Mouse (Mus musculus) hematopoietic stem cell, adult 5-6 weeks (primary cell): ENCODE results near the gene Gm8369. TPM values are rescaled to one million over a fixed set of nuclear protein-coding genes. Genes with fewer than 3 reads are reported as not detected.
"Not testable (repeated sequence)": the region's sequence is repeated elsewhere in the genome, so short reads cannot be mapped to it uniquely, and the experiment has no call there.

Experiments
- ATAC-seq, 2 experiments: fragments of 125-278 bp in 1 of 2; replicated peaks in 1 of 2; 2 replicates each; pipeline ENCODE4 v1.8.0; 2016 to 2017; ENCODE audit warnings: inconsistent platforms in 2 of 2, mild to moderate bottlenecking in 2 of 2, moderate number of reproducible peaks in 2 of 2, low read depth in 1 of 2, moderate TSS enrichment in 1 of 2; ENCODE audit not compliant: low FRiP score in 2 of 2, poor library complexity in 2 of 2, severe bottlenecking in 2 of 2, insufficient read depth in 1 of 2, low TSS enrichment in 1 of 2
- total RNA-seq: library from RNA; stranded (forward); fragments of 172-1452, 232-1000 nt; gene quantifications from 2 replicates; pipeline ENCODE4 v1.2.3, GENCODE M21; 2017

Gene Gm8369
- total RNA-seq, 1 experiment from 2014 or later = 11.6 TPM

DNA sequence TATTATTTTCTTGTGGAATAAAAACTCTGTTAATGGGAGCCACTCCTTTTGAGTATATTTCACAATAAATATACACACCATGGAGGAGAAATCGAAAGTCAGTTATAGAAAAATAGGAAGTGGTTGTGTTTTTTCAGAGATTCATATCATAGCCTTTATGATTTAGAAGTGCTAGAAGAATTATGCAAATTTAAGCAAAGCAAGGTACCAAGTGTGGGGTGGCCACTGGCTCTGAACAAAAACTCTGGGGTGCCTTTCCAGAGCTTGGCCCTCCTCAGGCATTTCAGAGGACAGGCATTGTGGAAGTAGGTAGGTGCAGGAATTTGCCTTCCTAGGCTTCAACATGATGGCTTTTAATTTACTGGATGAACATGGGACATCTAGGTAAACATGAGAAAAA lies 11.6 kb downstream of the Gm8369 start:
- not testable (repeated sequence) for ATAC-seq

- no peak for ATAC-seq
Observed at GRCm38 (mm10) chr19:11500796-11501195, 15.1 kb downstream of the Gm8369 start.

- ATAC-seq = no peak
Observed at GRCm38 (mm10) chr19:11501326-11501725, 15.6 kb downstream of the Gm8369 start.

DNA sequence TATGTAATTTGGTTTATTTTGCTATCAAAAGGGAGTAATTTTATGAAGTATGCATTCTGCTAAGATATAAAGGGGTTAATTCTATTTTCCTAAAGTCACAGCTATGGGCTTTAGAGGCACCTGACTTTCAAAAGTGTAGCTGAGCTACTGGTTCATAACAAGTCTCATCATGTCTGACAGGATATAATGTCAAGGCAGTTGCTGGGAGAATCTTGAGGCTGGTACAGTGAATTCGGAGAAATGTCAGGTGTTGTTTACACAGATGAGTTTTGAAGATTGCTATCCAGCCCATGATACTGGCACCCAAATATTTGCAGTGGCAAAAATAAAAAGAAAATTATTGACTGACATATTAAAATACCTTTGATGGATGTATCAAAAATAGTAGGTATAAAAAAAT lies 19.1 kb downstream of the Gm8369 start:
- ATAC-seq = no peak

GRCm38 (mm10) chr19:11513458-11513857 lies 27.7 kb downstream of the Gm8369 start:
- no peak for ATAC-seq

DNA sequence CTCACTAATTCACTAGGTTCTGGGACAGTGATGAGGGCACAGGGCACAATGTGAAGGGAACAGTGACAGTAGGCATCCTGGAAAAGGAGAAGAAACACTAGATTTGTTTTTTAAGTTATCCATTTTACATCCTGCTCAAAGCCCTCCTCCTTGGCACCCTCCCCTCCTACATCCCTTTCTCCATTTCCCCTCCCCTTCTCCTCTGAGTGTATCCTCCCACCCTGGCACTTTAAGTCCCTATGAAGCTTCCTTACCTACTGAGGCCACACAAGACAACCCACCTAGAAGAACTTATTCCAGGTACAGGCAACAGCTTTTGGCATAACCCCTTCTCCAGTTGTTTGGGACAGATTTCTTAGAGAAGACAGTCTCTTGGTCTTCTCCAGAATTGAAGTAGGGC lies 30.5 kb downstream of the Gm8369 start, which contains the start of gene Ms4a6b:
TSS of gene Ms4a6b (plus strand) at position 267 of the 400 bp plus-strand sequence.
- ATAC-seq = no peak

GRCm38 (mm10) chr19:11516845-11517244 lies 31.1 kb downstream of the Gm8369 start:
- no peak for ATAC-seq

DNA sequence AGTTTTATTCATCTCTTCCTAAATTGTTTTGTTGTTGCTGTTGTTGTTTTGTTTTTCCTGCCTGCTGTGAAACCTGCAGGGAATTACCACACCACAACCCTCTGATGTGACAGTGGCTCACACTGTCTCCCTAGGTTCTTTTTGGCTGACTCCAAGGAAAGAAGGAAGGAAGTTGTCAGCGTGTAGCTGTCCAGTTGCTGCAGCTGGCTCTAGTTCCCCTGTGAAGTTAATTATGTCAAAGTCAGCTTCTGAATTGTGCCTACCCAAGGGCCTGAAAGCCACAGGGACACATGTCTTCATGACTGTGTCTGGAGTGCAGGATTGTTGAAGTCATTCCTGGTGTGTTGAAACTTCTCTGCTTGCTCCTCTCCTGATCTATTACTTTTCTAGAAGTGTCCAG lies 31.6 kb downstream of the Gm8369 start:
- peak; percentile 69 to 84 for ATAC-seq

GRCm38 (mm10) chr19:11518356-11518755 lies 32.6 kb downstream of the Gm8369 start:
- ATAC-seq = peak; percentile 57 to 71

DNA sequence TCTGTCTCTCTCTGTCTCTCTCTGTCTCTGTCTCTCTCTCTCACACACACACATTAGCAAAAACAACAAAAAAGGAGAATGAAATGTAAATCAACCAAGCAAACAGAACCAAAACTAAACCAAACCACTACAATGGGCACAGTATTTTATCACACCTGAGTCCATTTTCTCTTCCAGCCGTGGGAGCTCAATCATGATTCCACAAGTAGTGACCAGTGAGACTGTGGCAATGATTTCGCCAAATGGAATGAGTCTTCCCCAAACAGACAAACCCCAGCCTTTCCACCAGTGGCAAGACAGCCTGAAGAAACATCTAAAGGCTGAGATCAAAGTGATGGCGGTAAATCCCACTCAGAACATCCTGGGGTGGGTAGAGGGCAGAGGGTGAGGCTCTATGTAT lies 34.4 kb downstream of the Gm8369 start:
- no peak for ATAC-seq

DNA sequence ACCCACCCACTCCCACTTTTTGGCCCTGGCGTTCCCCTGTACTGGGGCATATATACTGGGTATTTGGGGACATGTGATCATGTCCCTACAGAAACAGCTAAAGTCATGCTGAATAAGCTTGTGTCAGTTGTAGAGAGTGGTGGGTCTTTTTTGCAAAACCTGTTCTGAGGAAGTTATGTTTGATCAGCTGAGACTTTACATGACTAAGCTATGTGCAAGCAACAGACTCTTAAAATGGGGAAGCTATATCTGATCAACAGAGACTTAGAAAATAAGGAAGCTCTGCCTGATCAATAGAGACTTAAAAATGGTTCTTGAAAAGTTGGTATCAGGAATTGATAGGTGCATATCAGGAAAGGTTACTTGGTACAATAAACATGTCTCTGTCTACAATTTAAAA lies 47.7 kb downstream of the Gm8369 start:
- peak; percentile 37 to 58 for ATAC-seq

GRCm38 (mm10) chr19:11533888-11534445 lies 48.2 kb downstream of the Gm8369 start:
- ATAC-seq = no peak

- no peak for ATAC-seq
Observed at GRCm38 (mm10) chr19:11536593-11536992, 50.9 kb downstream of the Gm8369 start, which contains the start of gene Ms4a4d. Gene Ms4a4d (plus strand): TSS chr19:11536801.

DNA sequence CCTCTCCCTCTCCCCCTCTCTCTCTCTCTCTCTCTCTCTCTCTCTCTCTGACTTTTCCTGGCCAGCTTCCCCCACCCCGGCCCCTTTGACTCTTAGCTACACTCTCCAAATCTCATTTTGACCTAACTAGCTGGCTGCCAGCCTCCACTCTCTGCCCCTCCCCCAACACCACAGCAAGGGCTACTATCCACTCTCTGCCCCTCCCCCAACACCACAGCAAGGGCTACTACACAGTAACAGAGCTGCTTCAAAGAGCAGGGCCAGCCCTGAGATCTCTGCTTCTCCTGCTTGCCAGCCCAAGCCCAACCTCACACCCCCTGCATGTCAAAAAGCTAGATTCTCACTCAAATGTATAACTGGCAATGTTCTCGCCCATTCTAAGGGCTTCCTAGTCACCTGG lies 51.6 kb downstream of the Gm8369 start:
- no peak for ATAC-seq

DNA sequence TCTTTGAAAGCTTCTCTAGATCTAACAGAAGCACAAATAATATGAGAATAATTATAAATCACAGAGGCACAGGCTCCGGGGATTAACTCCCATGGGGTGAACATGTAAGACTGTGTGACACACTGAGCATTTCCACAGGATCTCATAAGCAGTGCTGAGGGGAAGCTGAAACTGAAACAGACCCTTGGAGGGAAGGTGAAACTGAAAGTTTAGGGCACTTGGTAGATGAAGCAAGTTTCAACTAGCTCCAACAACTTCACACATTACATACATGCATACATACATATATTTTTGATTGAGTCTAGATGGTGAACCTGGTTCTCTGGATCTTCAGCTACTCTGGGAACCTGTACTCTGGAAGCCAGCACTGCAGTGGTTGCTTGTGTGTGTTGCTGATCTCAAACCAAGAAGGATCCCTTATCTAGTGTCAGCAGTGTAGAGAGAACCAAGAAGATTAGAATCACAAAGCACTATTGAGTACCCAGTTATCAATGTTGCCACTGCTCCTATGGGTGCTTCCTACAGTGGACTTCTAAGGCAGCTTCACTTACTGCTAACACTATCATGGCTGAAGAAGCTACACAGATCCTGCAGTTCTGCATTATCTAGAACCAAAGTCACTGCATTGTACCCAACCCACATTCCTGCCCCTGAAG lies 54.6 kb downstream of the Gm8369 start:
- ATAC-seq = peak; percentile 84 to 92

- not testable (repeated sequence) for ATAC-seq
Observed at GRCm38 (mm10) chr19:11544383-11544782, 58.6 kb downstream of the Gm8369 start.

DNA sequence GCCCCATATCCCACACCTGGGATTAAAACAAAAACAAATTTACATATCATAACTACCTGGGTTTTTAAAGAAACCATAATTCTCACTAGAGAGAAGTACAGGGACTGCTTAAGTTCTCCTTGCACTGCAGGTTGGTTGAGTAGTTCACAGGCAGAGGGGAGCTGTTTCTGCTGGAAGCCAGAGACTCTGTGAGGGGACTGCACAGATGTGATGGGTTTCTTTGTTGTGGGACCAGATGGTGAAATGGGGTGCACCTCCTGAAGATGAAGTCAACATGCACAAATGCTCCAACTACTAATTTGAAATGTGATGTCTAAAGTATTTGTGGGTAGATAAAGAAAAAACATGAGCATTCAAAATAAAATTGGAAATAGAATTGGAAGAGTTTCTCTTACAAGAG lies 62.2 kb downstream of the Gm8369 start:
- no peak for ATAC-seq

- ATAC-seq = no peak
Observed at GRCm38 (mm10) chr19:11554726-11555125, 69.0 kb downstream of the Gm8369 start.

DNA sequence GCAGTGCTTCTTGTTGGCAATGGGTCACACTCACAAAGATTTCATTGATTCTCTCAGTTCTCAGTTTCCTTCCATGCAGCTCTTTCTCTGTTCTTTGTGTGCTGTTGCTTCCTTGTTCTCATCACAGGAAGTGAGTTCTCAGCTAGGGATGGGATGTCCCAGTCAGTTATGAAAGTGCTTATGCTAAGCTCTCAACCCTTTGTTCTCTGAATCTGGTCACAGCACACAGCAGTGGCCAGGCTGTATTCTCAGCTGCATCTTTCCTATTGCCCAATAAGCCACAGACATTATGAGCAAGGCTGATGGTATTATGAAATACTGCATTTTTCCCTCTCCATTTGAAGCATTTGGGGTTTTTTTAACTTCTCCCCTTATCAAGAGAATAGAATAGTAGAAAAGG lies 73.8 kb downstream of the Gm8369 start:
- ATAC-seq = peak; percentile 45 to 53; a peak in 3 of 4 replicates
